9 mouse cellular contexts compared by ENCODE assay signal in genomic region chr1:169655256-169655655, GRCm38 (mm10). TPM values are rescaled to one million over a fixed set of nuclear protein-coding genes. Genes with fewer than 3 reads are reported as not detected.
DNase-seq lines count a peak whose midpoint lies in the region; ATAC-seq lines count a peak whose summit lies in the region.
"Had no signal": no experiment of that assay in that cellular context is flagged by ENCODE, and none has a peak within 500 bp of the region (broad histone marks: within the 10 kb centered on the region; RNA-seq: fewer than 3 reads in every experiment).

TSS of gene Rgs5 (plus strand) at chr1:169655501.

- H3K9me3 ChIP-seq in forebrain, embryonic 10.5 days: no peaks in the 10 kb centered on the region
- H3K9me3 ChIP-seq in heart, embryonic 11.5 days (replicated peaks; ENCODE audit: control insufficient read depth, low read length): no peaks in the 10 kb centered on the region
- H3K9me3 ChIP-seq in kidney, embryonic 16.5 days (ENCODE audit: low read length): no peaks in the 10 kb centered on the region
- no peaks in the 10 kb centered on the region for H3K9me3 ChIP-seq in liver, embryonic 12.5 days (replicated peaks)
- no peaks in the 10 kb centered on the region for H3K9me3 ChIP-seq in neural tube, embryonic 15.5 days (replicated peaks)

- H3K9ac ChIP-seq in heart, embryonic 11.5 days (ENCODE audit: low read depth, low read length): no peak within 1 kb of the TSS; the same call in 1 of the 2 replicates
- H3K9ac ChIP-seq in kidney, embryonic 16.5 days (replicated peaks; ENCODE audit: low read length): peak within 1 kb of the TSS; percentile 54
- H3K9ac ChIP-seq in liver, embryonic 12.5 days: no peak within 1 kb of the TSS
- no peak within 1 kb of the TSS for H3K9ac ChIP-seq in neural tube, embryonic 15.5 days (replicated peaks)

- H3K27ac ChIP-seq in forebrain, embryonic 10.5 days: no peak within 1 kb of the TSS
- no peak within 1 kb of the TSS for H3K27ac ChIP-seq in heart, embryonic 11.5 days (ENCODE audit: low read depth, low read length)
- peak within 1 kb of the TSS; percentile 23; the same call in 1 of the 2 replicates for H3K27ac ChIP-seq in kidney, embryonic 16.5 days (ENCODE audit: low read length)
- no peak within 1 kb of the TSS for H3K27ac ChIP-seq in liver, embryonic 12.5 days
- H3K27ac ChIP-seq in neural tube, embryonic 15.5 days (replicated peaks): no peak within 1 kb of the TSS

- 0 out of 2 replicates have a peak within 1 kb of the TSS, but pooled peaks have one; percentile 2 for H3K4me3 ChIP-seq in forebrain, embryonic 10.5 days
- H3K4me3 ChIP-seq in heart, embryonic 11.5 days (ENCODE audit: low read depth, low read length): peak within 1 kb of the TSS; percentile 24
- peak within 1 kb of the TSS; percentile 37 for H3K4me3 ChIP-seq in kidney, embryonic 16.5 days (ENCODE audit: low read length)
- no peak within 1 kb of the TSS for H3K4me3 ChIP-seq in liver, embryonic 12.5 days
- no peak within 1 kb of the TSS for H3K4me3 ChIP-seq in neural tube, embryonic 15.5 days (replicated peaks)

- peak; percentile 21 for DNase-seq in adrenal gland, postnatal 10 days
- peak; percentile 18 for DNase-seq in forebrain, embryonic 10.5 days (ENCODE audit: extremely low spot score, low spot score)
- DNase-seq in B cell, adult 2 months: no peak

- peaks cover 27% of the 10 kb centered on the region for H3K4me1 ChIP-seq in forebrain, embryonic 10.5 days
- H3K4me1 ChIP-seq in heart, embryonic 11.5 days (ENCODE audit: control insufficient read depth, insufficient read depth, low read length): peaks cover 6% of the 10 kb centered on the region
- H3K4me1 ChIP-seq in kidney, embryonic 16.5 days (ENCODE audit: insufficient read depth, low read length): peaks cover 29% of the 10 kb centered on the region
- no peaks in the 10 kb centered on the region for H3K4me1 ChIP-seq in liver, embryonic 12.5 days
- peaks cover 10% of the 10 kb centered on the region for H3K4me1 ChIP-seq in neural tube, embryonic 15.5 days

- H3K36me3 ChIP-seq in forebrain, embryonic 10.5 days (replicated peaks): no peaks in the 10 kb centered on the region
- H3K36me3 ChIP-seq in heart, embryonic 11.5 days (ENCODE audit: control insufficient read depth, insufficient read depth, low read length): no peaks in the 10 kb centered on the region
- H3K36me3 ChIP-seq in kidney, embryonic 16.5 days (ENCODE audit: insufficient read depth, low read length): no peaks in the 10 kb centered on the region
- H3K36me3 ChIP-seq in liver, embryonic 12.5 days: no peaks in the 10 kb centered on the region
- H3K36me3 ChIP-seq in neural tube, embryonic 15.5 days: no peaks in the 10 kb centered on the region
- H3K36me3 ChIP-seq: G1E had no signal

- H3K4me2 ChIP-seq in heart, embryonic 11.5 days: peak within 1 kb of the TSS; percentile 64
- peak within 1 kb of the TSS; percentile 51 for H3K4me2 ChIP-seq in kidney, embryonic 16.5 days (replicated peaks; ENCODE audit: low read depth, low read length)
- peak within 1 kb of the TSS; percentile 36 for H3K4me2 ChIP-seq in liver, embryonic 12.5 days
- peak within 1 kb of the TSS; percentile 15 for H3K4me2 ChIP-seq in neural tube, embryonic 15.5 days

- 36% methylated on average over 8 of the region's 8 CpGs for WGBS in forebrain, embryonic 10.5 days
- WGBS in heart, embryonic 11.5 days (ENCODE audit: insufficient replicate concordance): 1% methylated on average over 8 of the region's 8 CpGs
- 10% methylated on average over 8 of the region's 8 CpGs for WGBS in kidney, embryonic 16.5 days
- 10% methylated on average over 8 of the region's 8 CpGs for WGBS in liver, embryonic 12.5 days (ENCODE audit: insufficient replicate concordance)
- 26% methylated on average over 8 of the region's 8 CpGs for WGBS in neural tube, embryonic 15.5 days

- H3K27me3 ChIP-seq in forebrain, embryonic 10.5 days (ENCODE audit: poor library complexity, severe bottlenecking): no peaks in the 10 kb centered on the region
- H3K27me3 ChIP-seq in heart, embryonic 11.5 days (ENCODE audit: control insufficient read depth, insufficient read depth, low read length): no peaks in the 10 kb centered on the region
- H3K27me3 ChIP-seq in kidney, embryonic 16.5 days (ENCODE audit: insufficient read depth, low read length): no peaks in the 10 kb centered on the region
- no peaks in the 10 kb centered on the region for H3K27me3 ChIP-seq in liver, embryonic 12.5 days (replicated peaks)
- no peaks in the 10 kb centered on the region for H3K27me3 ChIP-seq in neural tube, embryonic 15.5 days (replicated peaks)

- ATAC-seq in heart, embryonic 11.5 days (replicated peaks; ENCODE audit: insufficient number of reproducible peaks, low FRiP score, low TSS enrichment): 0 out of 2 replicates have a peak, but pooled peaks have one; percentile 57
- peak; percentile 73; the same call in 1 of the 2 replicates for ATAC-seq in kidney, embryonic 16.5 days (ENCODE audit: low FRiP score, low TSS enrichment)
- no peak for ATAC-seq in liver, embryonic 12.5 days
- no peak for ATAC-seq in neural tube, embryonic 15.5 days (ENCODE audit: low FRiP score)
- no peak for ATAC-seq in cerebellum, adult (ENCODE audit: insufficient number of reproducible peaks, low FRiP score, low TSS enrichment)

RNA-seq across cellular contexts. Expression of gene Rgs5, which starts in this region (rescaled TPM):
- 100 to 1,000 TPM; 137 to 139 TPM for total RNA-seq in adrenal gland, postnatal 10 days (2021)
- polyA plus RNA-seq in forebrain, embryonic 10.5 days (2016; fragmentation: Nextera tagmentation; extraction: Ambion mirVana): 0.22 and 0.35 TPM in 2 replicates
- polyA plus RNA-seq in heart, embryonic 11.5 days (2014; fragmentation: Nextera tagmentation; extraction: Ambion mirVana): 12.4 and 13.2 TPM in 2 replicates
- polyA plus RNA-seq in kidney, embryonic 16.5 days (2015; fragmentation: Nextera tagmentation; extraction: Ambion mirVana): 25.7 and 27.0 TPM in 2 replicates
- polyA plus RNA-seq in liver, embryonic 12.5 days (2016; fragmentation: Nextera tagmentation; extraction: Ambion mirVana): 0.91 and 1.1 TPM in 2 replicates
- polyA plus RNA-seq in neural tube, embryonic 15.5 days (2015; fragmentation: Nextera tagmentation; extraction: Ambion mirVana): 14.8 and 18.6 TPM in 2 replicates
- polyA plus RNA-seq: G1E had no signal

Comparison
In these comparisons a context has a peak if more than half of its experiments do, and no peak if none do; other contexts are left out.
1. Peak in DNase-seq and H3K4me3 ChIP-seq in forebrain, embryonic 10.5 days; RNA of the gene not detected or under 1 TPM.
2. H3K4me3 ChIP-seq: peak in heart, embryonic 11.5 days (single experiment) and kidney, embryonic 16.5 days (single experiment); none in liver, embryonic 12.5 days (single experiment) and neural tube, embryonic 15.5 days (single experiment).
3. ATAC-seq: peak in heart, embryonic 11.5 days (single experiment) and kidney, embryonic 16.5 days (single experiment); none in liver, embryonic 12.5 days (single experiment), neural tube, embryonic 15.5 days (single experiment) and cerebellum, adult (single experiment).
4. Peak in every context shown above with its lines, with median percentiles within 50 percentile points of each other: H3K4me2 ChIP-seq.